Mouse (Mus musculus) embryonic fibroblast, embryonic 13.5 days (primary cell): ENCODE measurements around the gene Rngtt.

Experiments
- CTCF ChIP-seq: IDR thresholded peaks from 2 replicates; pipeline ENCODE4 v1.5.1; 2011; ENCODE audit warnings: mild to moderate bottlenecking, control low read depth, low read length, moderate library complexity, borderline replicate concordance; ENCODE audit not compliant: insufficient read depth
- POLR2A ChIP-seq: IDR thresholded peaks from 2 replicates; pipeline ENCODE4 v1.6.1; 2011; ENCODE audit warnings: low read depth, mild to moderate bottlenecking, control low read depth, low read length, moderate library complexity

DNA sequence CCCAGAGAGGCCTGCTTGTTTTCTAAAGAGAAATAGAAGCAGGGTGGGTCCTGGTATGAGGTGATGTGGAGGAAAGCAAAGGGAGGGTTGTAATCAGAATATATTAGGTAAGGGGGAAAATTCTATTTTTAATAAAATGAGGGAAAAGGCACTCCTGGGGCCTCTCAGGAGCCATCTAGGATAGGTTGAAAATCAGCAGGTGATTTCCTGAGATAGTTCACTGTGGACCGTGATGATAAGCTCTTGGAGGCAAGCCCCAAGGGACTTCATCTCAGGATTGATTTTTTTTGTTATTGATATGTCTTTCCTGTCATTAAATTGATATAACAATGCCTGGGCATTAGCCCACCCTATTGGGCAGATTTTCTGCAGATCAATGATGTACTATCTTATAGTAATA lies 175.9 kb downstream of the Rngtt start:
- no peak for TF ChIP-seq POLR2A
- no peak for TF ChIP-seq CTCF
